Mouse (Mus musculus): ENCODE data around the gene Rsbn1l. TPM values are rescaled to one million over a fixed set of nuclear protein-coding genes. Genes with fewer than 3 reads are reported as not detected.

Rsbn1l gene
- polyA plus RNA-seq, 1 experiment = 2.4 TPM

DNA sequence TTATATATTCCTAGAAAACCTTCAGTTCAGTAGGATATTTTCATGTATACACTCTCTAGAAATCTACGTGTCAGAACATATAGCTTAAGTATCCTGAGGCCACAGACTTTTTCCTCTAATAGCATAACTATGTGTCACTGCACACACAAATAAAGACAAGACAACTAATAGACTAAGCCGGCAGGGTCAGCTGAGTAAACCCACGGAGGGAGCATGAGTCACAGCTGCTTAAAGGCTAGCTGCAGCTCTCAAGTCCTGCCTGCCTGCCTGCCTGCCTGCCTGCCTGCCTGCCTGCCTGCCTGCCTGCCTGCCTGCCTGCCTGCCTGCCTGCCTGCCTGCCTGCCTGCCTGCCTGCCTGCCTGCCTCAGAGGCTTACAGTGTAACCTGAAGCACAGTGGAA, 30.7 kb downstream of the Rsbn1l start:
- H3K4me1 ChIP-seq (ENCODE audit: control insufficient read depth, insufficient read depth, low read length) = no peaks in the 10 kb centered on the region
- no peaks in the 10 kb centered on the region for H3K27me3 ChIP-seq (ENCODE audit: control insufficient read depth, insufficient read depth, low read length)
- TF ChIP-seq CTCF (IDR thresholded peaks at IDR 0.05; ENCODE audit: control insufficient read depth, insufficient read depth, insufficient replicate concordance, low read depth, low read length) (no peak), POLR2A (IDR thresholded peaks at IDR 0.05; ENCODE audit: control insufficient read depth, low read depth, low read length) (no peak)

DNA sequence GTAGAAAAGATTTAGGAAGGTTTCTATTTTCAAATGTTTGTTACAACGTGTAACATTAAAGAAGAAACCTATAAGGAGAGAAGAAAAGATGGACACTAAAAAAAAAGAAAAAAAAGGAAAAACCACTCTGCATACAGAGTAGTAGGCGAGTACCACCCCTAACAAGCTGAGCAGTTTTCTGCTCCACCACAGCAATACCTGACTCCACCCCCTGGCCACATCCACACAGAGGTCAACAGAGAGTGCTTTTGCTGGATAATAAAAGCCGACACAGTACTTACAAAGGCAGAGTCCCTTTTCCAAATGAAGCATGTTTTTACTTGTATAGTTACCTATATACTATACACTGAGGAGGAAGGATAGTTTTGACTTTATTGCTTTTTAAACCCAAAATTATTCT, 31.6 kb downstream of the Rsbn1l start:
- H3K27me3 ChIP-seq (ENCODE audit: control insufficient read depth, insufficient read depth, low read length) = no peaks in the 10 kb centered on the region
- no peaks in the 10 kb centered on the region for H3K36me3 ChIP-seq (ENCODE audit: control insufficient read depth, insufficient read depth, low read length)
- no peak overlapping the region for H3K4me3 ChIP-seq (ENCODE audit: control insufficient read depth, low read depth, low read length)
- no peak for TF ChIP-seq POLR2A (IDR thresholded peaks at IDR 0.05; ENCODE audit: control insufficient read depth, low read depth, low read length)
- TF ChIP-seq CTCF (IDR thresholded peaks at IDR 0.05; ENCODE audit: control insufficient read depth, insufficient read depth, insufficient replicate concordance, low read depth, low read length) = no peak
- no peaks in the 10 kb centered on the region for H3K4me1 ChIP-seq (ENCODE audit: control insufficient read depth, insufficient read depth, low read length)
- H3K27ac ChIP-seq (ENCODE audit: control insufficient read depth, insufficient read depth, low read depth, low read length) = no peak overlapping the region

More for the DNA sequence above, 30.7 kb downstream of the Rsbn1l start:
- H3K4me3 ChIP-seq (ENCODE audit: control insufficient read depth, low read depth, low read length) = no peak overlapping the region
- H3K27ac ChIP-seq (ENCODE audit: control insufficient read depth, insufficient read depth, low read depth, low read length) = no peak overlapping the region
- no peaks in the 10 kb centered on the region for H3K36me3 ChIP-seq (ENCODE audit: control insufficient read depth, insufficient read depth, low read length)

DNA sequence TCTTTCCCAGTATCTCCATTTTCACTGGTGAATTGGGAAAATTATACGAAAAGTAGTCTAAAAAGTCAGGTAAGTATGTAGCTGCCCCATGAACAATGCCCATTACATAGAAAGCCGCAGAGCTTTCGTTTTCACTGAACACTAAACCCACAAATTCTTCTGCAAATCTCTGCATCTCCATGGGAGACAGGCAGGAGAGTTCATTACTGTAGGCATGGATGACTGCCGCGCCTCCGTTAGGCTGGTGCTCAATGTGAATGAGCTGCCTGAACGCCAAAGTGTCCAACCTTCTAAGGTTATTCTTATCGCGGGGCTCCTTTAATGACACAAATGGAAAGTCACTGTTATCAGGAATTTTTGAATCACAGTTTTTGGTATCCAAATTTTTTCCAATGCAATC, 36.6 kb downstream of the Rsbn1l start:
- TF ChIP-seq CTCF (IDR thresholded peaks at IDR 0.05; ENCODE audit: control insufficient read depth, insufficient read depth, insufficient replicate concordance, low read depth, low read length) = no peak
- Histone ChIP-seq H3K27ac (ENCODE audit: control insufficient read depth, insufficient read depth, low read depth, low read length) (no peak overlapping the region), H3K4me3 (ENCODE audit: control insufficient read depth, low read depth, low read length) (no peak overlapping the region), H3K27me3 (ENCODE audit: control insufficient read depth, insufficient read depth, low read length) (no peaks in the 10 kb centered on the region), H3K36me3 (ENCODE audit: control insufficient read depth, insufficient read depth, low read length) (no peaks in the 10 kb centered on the region), H3K4me1 (ENCODE audit: control insufficient read depth, insufficient read depth, low read length) (no peaks in the 10 kb centered on the region)

DNA sequence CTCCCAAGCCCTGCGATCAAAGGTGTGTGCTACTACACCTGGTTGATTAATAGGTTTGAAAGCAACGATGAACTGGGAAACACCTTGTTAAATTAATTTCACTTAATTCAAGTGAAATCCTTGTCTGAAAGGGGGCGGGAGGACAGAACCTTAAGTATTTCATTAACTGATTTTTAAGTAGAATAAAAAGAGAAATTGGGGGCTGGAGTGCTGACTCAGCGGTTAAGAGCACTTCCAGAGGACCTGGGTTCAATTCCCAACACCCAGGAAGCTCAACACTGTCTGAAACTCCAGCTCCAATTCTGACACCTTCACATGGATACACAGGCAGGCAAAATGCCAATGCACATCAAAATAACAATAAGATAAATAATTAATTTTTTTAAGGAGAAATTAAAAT, 37.2 kb downstream of the Rsbn1l start:
- Histone ChIP-seq H3K27ac (ENCODE audit: control insufficient read depth, insufficient read depth, low read depth, low read length) (no peak overlapping the region), H3K4me1 (ENCODE audit: control insufficient read depth, insufficient read depth, low read length) (no peaks in the 10 kb centered on the region), H3K4me3 (ENCODE audit: control insufficient read depth, low read depth, low read length) (no peak overlapping the region), H3K27me3 (ENCODE audit: control insufficient read depth, insufficient read depth, low read length) (no peaks in the 10 kb centered on the region), H3K36me3 (ENCODE audit: control insufficient read depth, insufficient read depth, low read length) (no peaks in the 10 kb centered on the region)
- TF ChIP-seq POLR2A (IDR thresholded peaks at IDR 0.05; ENCODE audit: control insufficient read depth, low read depth, low read length) (no peak), CTCF (IDR thresholded peaks at IDR 0.05; ENCODE audit: control insufficient read depth, insufficient read depth, insufficient replicate concordance, low read depth, low read length) (no peak)

DNA sequence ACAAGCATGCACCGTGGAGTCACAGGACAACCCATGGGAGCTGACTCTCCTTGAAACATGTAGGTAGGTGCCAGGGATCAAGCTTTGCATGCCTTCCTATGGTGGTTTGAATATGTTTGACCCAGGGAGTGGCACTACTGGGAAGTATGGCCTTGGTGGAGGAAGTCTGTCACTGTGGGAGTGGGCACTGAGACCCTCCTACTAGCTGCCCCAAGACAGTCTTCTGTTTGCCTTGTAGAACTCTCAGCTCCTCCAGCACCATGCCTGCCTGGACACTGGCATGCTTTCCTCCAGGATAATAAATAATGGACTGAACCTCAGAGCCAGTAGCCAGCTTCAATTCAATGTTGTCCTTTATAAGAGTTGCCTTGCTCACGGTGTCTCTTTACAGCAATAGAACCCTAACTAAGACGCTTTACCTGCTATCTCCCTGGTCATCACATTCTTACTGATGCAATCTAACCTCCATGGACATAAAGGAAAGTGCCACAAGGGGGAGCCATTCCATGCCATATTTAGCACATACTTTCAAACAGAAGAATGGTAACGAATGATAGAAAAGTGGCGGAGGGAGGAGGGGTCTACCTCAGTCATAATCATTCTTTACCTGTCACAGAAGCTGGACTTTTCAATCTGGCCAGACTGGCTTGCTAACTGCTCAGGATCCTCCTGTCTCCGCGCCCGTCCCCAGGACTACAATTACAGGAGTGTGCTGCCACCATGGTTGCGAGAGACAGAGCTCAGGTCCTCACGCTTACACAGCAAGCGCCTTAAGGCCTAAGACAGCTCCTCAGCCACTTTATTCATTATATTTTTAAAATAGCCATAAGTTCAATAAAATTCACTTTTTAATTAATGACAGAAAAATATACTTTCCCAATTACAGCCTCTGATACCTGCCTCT, 42.6 kb downstream of the Rsbn1l start:
- Histone ChIP-seq H3K4me1 (ENCODE audit: control insufficient read depth, insufficient read depth, low read length) (no peaks in the 10 kb centered on the region), H3K27ac (ENCODE audit: control insufficient read depth, insufficient read depth, low read depth, low read length) (no peak overlapping the region), H3K36me3 (ENCODE audit: control insufficient read depth, insufficient read depth, low read length) (no peaks in the 10 kb centered on the region), H3K27me3 (ENCODE audit: control insufficient read depth, insufficient read depth, low read length) (no peaks in the 10 kb centered on the region), H3K4me3 (ENCODE audit: control insufficient read depth, low read depth, low read length) (no peak overlapping the region)
- TF ChIP-seq POLR2A (IDR thresholded peaks at IDR 0.05; ENCODE audit: control insufficient read depth, low read depth, low read length) (no peak), CTCF (IDR thresholded peaks at IDR 0.05; ENCODE audit: control insufficient read depth, insufficient read depth, insufficient replicate concordance, low read depth, low read length) (no peak)

DNA sequence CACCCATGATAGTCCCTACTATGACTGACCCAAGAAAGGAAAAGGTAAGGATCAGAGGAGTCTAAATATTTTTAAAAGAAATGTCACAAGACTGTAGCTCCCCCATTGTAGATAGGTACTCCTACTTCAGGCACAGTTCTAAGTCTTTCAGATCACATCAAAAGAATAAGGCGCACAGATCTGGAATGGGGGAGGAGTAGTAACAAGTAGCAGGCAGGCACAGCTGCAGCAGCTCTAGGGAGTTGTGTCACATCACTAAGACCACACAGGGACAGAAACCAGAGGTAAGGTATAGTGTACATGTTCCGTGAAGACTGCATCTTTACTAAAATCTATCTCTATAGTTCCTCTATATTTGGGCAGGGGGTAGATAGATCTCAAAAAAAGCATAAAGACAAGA, 44.5 kb downstream of the Rsbn1l start:
- no peak overlapping the region for H3K27ac ChIP-seq (ENCODE audit: control insufficient read depth, insufficient read depth, low read depth, low read length)

DNA sequence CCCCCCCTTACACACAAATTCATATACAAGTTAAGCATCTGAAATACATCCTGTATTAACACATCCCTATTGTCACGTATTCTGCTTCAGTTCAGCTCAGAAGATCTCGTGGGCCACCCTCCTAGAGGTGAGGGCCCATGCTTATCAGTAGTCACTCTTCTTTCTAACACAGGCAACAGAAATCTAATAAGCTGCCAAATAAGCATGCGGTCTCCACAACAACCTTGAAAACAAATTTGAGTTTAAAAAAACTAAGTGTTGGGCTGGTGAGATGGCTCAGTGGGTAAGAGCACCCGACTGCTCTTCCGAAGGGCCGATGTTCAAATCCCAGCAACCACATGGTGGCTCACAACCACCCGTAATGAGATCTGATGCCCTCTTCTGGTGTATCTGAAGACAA, 50.0 kb downstream of the Rsbn1l start:
- Histone ChIP-seq H3K27ac (ENCODE audit: control insufficient read depth, insufficient read depth, low read depth, low read length) (no peak overlapping the region), H3K4me3 (ENCODE audit: control insufficient read depth, low read depth, low read length) (no peak overlapping the region), H3K4me1 (ENCODE audit: control insufficient read depth, insufficient read depth, low read length) (no peaks in the 10 kb centered on the region), H3K27me3 (ENCODE audit: control insufficient read depth, insufficient read depth, low read length) (no peaks in the 10 kb centered on the region), H3K36me3 (ENCODE audit: control insufficient read depth, insufficient read depth, low read length) (no peaks in the 10 kb centered on the region)
- TF ChIP-seq CTCF (IDR thresholded peaks at IDR 0.05; ENCODE audit: control insufficient read depth, insufficient read depth, insufficient replicate concordance, low read depth, low read length) (no peak), POLR2A (IDR thresholded peaks at IDR 0.05; ENCODE audit: control insufficient read depth, low read depth, low read length) (no peak)

More for the DNA sequence above, 44.5 kb downstream of the Rsbn1l start:
- no peak for TF ChIP-seq POLR2A (IDR thresholded peaks at IDR 0.05; ENCODE audit: control insufficient read depth, low read depth, low read length)
- no peak for TF ChIP-seq CTCF (IDR thresholded peaks at IDR 0.05; ENCODE audit: control insufficient read depth, insufficient read depth, insufficient replicate concordance, low read depth, low read length)
- H3K27me3 ChIP-seq (ENCODE audit: control insufficient read depth, insufficient read depth, low read length) = no peaks in the 10 kb centered on the region
- no peaks in the 10 kb centered on the region for H3K36me3 ChIP-seq (ENCODE audit: control insufficient read depth, insufficient read depth, low read length)
- no peak overlapping the region for H3K4me3 ChIP-seq (ENCODE audit: control insufficient read depth, low read depth, low read length)
- H3K4me1 ChIP-seq (ENCODE audit: control insufficient read depth, insufficient read depth, low read length) = no peaks in the 10 kb centered on the region
